Mouse (Mus musculus): ENCODE results near the gene Ralgds. TPM values are rescaled to one million over a fixed set of nuclear protein-coding genes. Genes with fewer than 3 reads are reported as not detected.
"Not testable (repeated sequence)": the region's sequence is repeated elsewhere in the genome, so short reads cannot be mapped to it uniquely, and the experiment has no call there.

The Ralgds gene
- polyA plus RNA-seq, 1 experiment from 2014 or later = 93.2 TPM

GRCm38 (mm10) chr2:28511600-28511999, 1.3 kb upstream of the Ralgds start:
- not testable (repeated sequence) for ATAC-seq (ENCODE audit: low FRiP score, low read depth); H3K36me3 ChIP-seq; H3K9ac ChIP-seq; H3K9me3 ChIP-seq; H3K27me3 ChIP-seq; H3K4me3 ChIP-seq; H3K4me2 ChIP-seq; H3K27ac ChIP-seq (replicated peaks)
- H3K4me1 ChIP-seq (replicated peaks) = peaks cover 28% of the 10 kb centered on the region
- 46% methylated on average over 5 of the region's 5 CpGs for WGBS

GRCm38 (mm10) chr2:28513431-28514370, 776 bp downstream of the Ralgds start:
- Histone ChIP-seq H3K27me3 (0 out of 2 replicates have a peak, but pooled peaks cover 5% of the 10 kb centered on the region), H3K9ac (peak overlapping the region; percentile 95), H3K4me1 (replicated peaks) (peaks cover 49% of the 10 kb centered on the region), H3K9me3 (no peaks in the 10 kb centered on the region), H3K4me2 (peak overlapping the region; percentile 91), H3K36me3 (no peaks in the 10 kb centered on the region), H3K4me3 (peak overlapping the region; percentile 93), H3K27ac (replicated peaks) (peak overlapping the region; percentile 91)
- peak; percentile 35 for ATAC-seq (ENCODE audit: low FRiP score, low read depth)
- WGBS = 3% methylated on average over 47 of the region's 47 CpGs

- Histone ChIP-seq H3K4me1 (replicated peaks) (peaks cover 56% of the 10 kb centered on the region), H3K27ac (replicated peaks) (peak overlapping the region; percentile 91), H3K9me3 (no peaks in the 10 kb centered on the region), H3K9ac (peak overlapping the region; percentile 95), H3K4me2 (peak overlapping the region; percentile 91), H3K4me3 (peak overlapping the region; percentile 93), H3K27me3 (0 out of 2 replicates have a peak, but pooled peaks cover 5% of the 10 kb centered on the region), H3K36me3 (no peaks in the 10 kb centered on the region)
- WGBS = 20% methylated on average over 5 of the region's 5 CpGs
- ATAC-seq (ENCODE audit: low FRiP score, low read depth) = no peak
These were observed 1.6 kb downstream of the Ralgds start for GRCm38 (mm10) chr2:28514489-28514888.

GRCm38 (mm10) chr2:28517206-28517909, 4.4 kb downstream of the Ralgds start:
- no peak for ATAC-seq (ENCODE audit: low FRiP score, low read depth)
- Histone ChIP-seq H3K4me2 (peak overlapping the region; percentile 26), H3K27ac (replicated peaks) (peak overlapping the region; percentile 22; the same call in 1 of the 2 replicates), H3K36me3 (no peaks in the 10 kb centered on the region), H3K9ac (no peak overlapping the region), H3K27me3 (no peaks in the 10 kb centered on the region), H3K4me3 (no peak overlapping the region), H3K9me3 (no peaks in the 10 kb centered on the region), H3K4me1 (replicated peaks) (peaks cover 82% of the 10 kb centered on the region)
- WGBS = 43% methylated on average over 5 of the region's 5 CpGs

GRCm38 (mm10) chr2:28518231-28518630, 5.3 kb downstream of the Ralgds start:
- no peak for ATAC-seq (ENCODE audit: low FRiP score, low read depth)
- Histone ChIP-seq H3K4me1 (replicated peaks) (peaks cover 83% of the 10 kb centered on the region), H3K4me3 (no peak overlapping the region), H3K9ac (0 out of 2 replicates have a peak overlapping the region, but pooled peaks have one; percentile 2), H3K36me3 (peaks cover 3% of the 10 kb centered on the region; the same call in 1 of the 2 replicates), H3K27ac (replicated peaks) (peak overlapping the region; percentile 22), H3K9me3 (no peaks in the 10 kb centered on the region), H3K27me3 (no peaks in the 10 kb centered on the region), H3K4me2 (peak overlapping the region; percentile 26)
- 17% methylated on average over 2 of the region's 2 CpGs for WGBS

GRCm38 (mm10) chr2:28520581-28520980, 7.7 kb downstream of the Ralgds start:
- H3K9ac ChIP-seq = no peak overlapping the region
- no peaks in the 10 kb centered on the region for H3K9me3 ChIP-seq
- no peaks in the 10 kb centered on the region for H3K27me3 ChIP-seq
- no peak for ATAC-seq (ENCODE audit: low FRiP score, low read depth)
- WGBS = 67% methylated on average over 5 of the region's 5 CpGs
- H3K4me1 ChIP-seq (replicated peaks) = peaks cover 86% of the 10 kb centered on the region
- peaks cover 3% of the 10 kb centered on the region; the same call in 1 of the 2 replicates for H3K36me3 ChIP-seq
- no peak overlapping the region for H3K4me3 ChIP-seq
- no peak overlapping the region for H3K27ac ChIP-seq (replicated peaks)
- H3K4me2 ChIP-seq = no peak overlapping the region

GRCm38 (mm10) chr2:28521571-28522151, 8.7 kb downstream of the Ralgds start:
- Histone ChIP-seq H3K27me3 (no peaks in the 10 kb centered on the region), H3K4me2 (no peak overlapping the region), H3K27ac (replicated peaks) (peak overlapping the region; percentile 45; the same call in 1 of the 2 replicates), H3K4me3 (no peak overlapping the region), H3K36me3 (peaks cover 3% of the 10 kb centered on the region; the same call in 1 of the 2 replicates), H3K9me3 (no peaks in the 10 kb centered on the region), H3K4me1 (replicated peaks) (peaks cover 86% of the 10 kb centered on the region), H3K9ac (no peak overlapping the region)
- no peak for ATAC-seq (ENCODE audit: low FRiP score, low read depth)
- WGBS = 78% methylated on average over 6 of the region's 6 CpGs

- 87% methylated on average over 4 of the region's 4 CpGs for WGBS
- no peak for ATAC-seq (ENCODE audit: low FRiP score, low read depth)
- H3K27me3 ChIP-seq = no peaks in the 10 kb centered on the region
- H3K4me1 ChIP-seq (replicated peaks) = peaks cover 85% of the 10 kb centered on the region
- no peaks in the 10 kb centered on the region for H3K9me3 ChIP-seq
- H3K27ac ChIP-seq (replicated peaks) = no peak overlapping the region; the same call in 1 of the 2 replicates
- H3K4me3 ChIP-seq = no peak overlapping the region
- peaks cover 3% of the 10 kb centered on the region; the same call in 1 of the 2 replicates for H3K36me3 ChIP-seq
- H3K9ac ChIP-seq = no peak overlapping the region
- H3K4me2 ChIP-seq = no peak overlapping the region
These were observed 9.2 kb downstream of the Ralgds start for GRCm38 (mm10) chr2:28522166-28522565.

GRCm38 (mm10) chr2:28523643-28524117, 10.8 kb downstream of the Ralgds start:
- Histone ChIP-seq H3K4me2 (no peak overlapping the region), H3K27me3 (no peaks in the 10 kb centered on the region), H3K4me1 (replicated peaks) (peaks cover 85% of the 10 kb centered on the region), H3K36me3 (peaks cover 3% of the 10 kb centered on the region; the same call in 1 of the 2 replicates), H3K27ac (replicated peaks) (peak overlapping the region; percentile 53; the same call in 1 of the 2 replicates), H3K9ac (no peak overlapping the region), H3K9me3 (no peaks in the 10 kb centered on the region), H3K4me3 (no peak overlapping the region)
- ATAC-seq (ENCODE audit: low FRiP score, low read depth) = peak; percentile 77
- WGBS = 2% methylated on average over 5 of the region's 5 CpGs

GRCm38 (mm10) chr2:28524406-28524805, 11.5 kb downstream of the Ralgds start:
- ATAC-seq (ENCODE audit: low FRiP score, low read depth) = no peak
- no peak overlapping the region for H3K4me3 ChIP-seq
- no peak overlapping the region for H3K4me2 ChIP-seq
- H3K36me3 ChIP-seq = peaks cover 3% of the 10 kb centered on the region; the same call in 1 of the 2 replicates
- H3K9ac ChIP-seq = no peak overlapping the region
- H3K27me3 ChIP-seq = no peaks in the 10 kb centered on the region
- H3K9me3 ChIP-seq = no peaks in the 10 kb centered on the region
- H3K27ac ChIP-seq (replicated peaks) = 0 out of 2 replicates have a peak overlapping the region, but pooled peaks have one; percentile 46
- H3K4me1 ChIP-seq (replicated peaks) = peaks cover 85% of the 10 kb centered on the region
- 75% methylated on average over 10 of the region's 10 CpGs for WGBS

- Histone ChIP-seq H3K4me1 (replicated peaks) (peaks cover 88% of the 10 kb centered on the region), H3K27me3 (no peaks in the 10 kb centered on the region), H3K9me3 (no peaks in the 10 kb centered on the region), H3K4me2 (peak overlapping the region; percentile 3; the same call in 1 of the 2 replicates), H3K9ac (0 out of 2 replicates have a peak overlapping the region, but pooled peaks have one; percentile 16), H3K36me3 (peaks cover 3% of the 10 kb centered on the region; the same call in 1 of the 2 replicates), H3K4me3 (no peak overlapping the region), H3K27ac (replicated peaks) (peak overlapping the region; percentile 67)
- ATAC-seq (ENCODE audit: low FRiP score, low read depth) = peak; percentile 35
- 9% methylated on average over 11 of the region's 11 CpGs for WGBS
These were observed 12.5 kb downstream of the Ralgds start for GRCm38 (mm10) chr2:28525219-28525942.
